ENCODE assay signal across 8 mouse cellular contexts in genomic region chr7:6358937-6359590, GRCm38 (mm10). TPM values are rescaled to one million over a fixed set of nuclear protein-coding genes. Genes with fewer than 3 reads are reported as not detected.
DNase-seq lines count a peak whose midpoint lies in the region; ATAC-seq and TF ChIP-seq lines count a peak whose summit lies in the region.

No protein-coding gene starts in this region.

- no peak overlapping the region for H3K4me3 ChIP-seq in forebrain, embryonic 16.5 days (replicated peaks; ENCODE audit: low read length)
- no peak overlapping the region for H3K4me3 ChIP-seq in forebrain, embryonic 12.5 days (replicated peaks)
- no peak overlapping the region for H3K4me3 ChIP-seq in lung, postnatal 0 days (ENCODE audit: low read depth, low read length)

- H3K9ac ChIP-seq in forebrain, embryonic 16.5 days (replicated peaks; ENCODE audit: low read depth, low read length), result no peak overlapping the region
- H3K9ac ChIP-seq in forebrain, embryonic 12.5 days, result no peak overlapping the region
- H3K9ac ChIP-seq in lung, postnatal 0 days (replicated peaks; ENCODE audit: low read depth), result no peak overlapping the region

- TF ChIP-seq CTCF in lung, postnatal 0 days (IDR thresholded peaks at IDR 0.05), result peak; percentile 77

- peak; percentile 13 for DNase-seq in ovary, postnatal 14 days (ENCODE audit: low spot score)
- DNase-seq in ovary, adult 18-20 months (ENCODE audit: low spot score), result no peak
- peak; percentile 81 for DNase-seq in embryo, embryonic 10 days (ENCODE audit: low spot score)
- peak; percentile 85 for DNase-seq in lung, postnatal 0 days (ENCODE audit: low spot score)
- no peak for DNase-seq in urinary bladder, postnatal 4 days (ENCODE audit: low spot score in 2 of 2)
- DNase-seq in adrenal gland, adult 2 months, result no peak

- peaks cover 12% of the 10 kb centered on the region for H3K4me1 ChIP-seq in forebrain, embryonic 16.5 days (replicated peaks; ENCODE audit: control insufficient read depth, insufficient read depth, low read length)
- peaks cover 6% of the 10 kb centered on the region for H3K4me1 ChIP-seq in forebrain, embryonic 12.5 days
- peaks cover 7% of the 10 kb centered on the region; the same call in 1 of the 2 replicates for H3K4me1 ChIP-seq in lung, postnatal 0 days (ENCODE audit: insufficient read depth, low read depth, low read length)

- H3K9me3 ChIP-seq in forebrain, embryonic 16.5 days (ENCODE audit: control insufficient read depth, low read length), result no peaks in the 10 kb centered on the region
- no peaks in the 10 kb centered on the region for H3K9me3 ChIP-seq in forebrain, embryonic 12.5 days
- H3K9me3 ChIP-seq in lung, postnatal 0 days (ENCODE audit: low read length), result no peaks in the 10 kb centered on the region

- WGBS in forebrain, embryonic 16.5 days, result 51% methylated on average over 10 of the region's 10 CpGs
- 54% methylated on average over 10 of the region's 10 CpGs for WGBS in forebrain, embryonic 12.5 days
- 48% methylated on average over 10 of the region's 10 CpGs for WGBS in lung, postnatal 0 days

- no peaks in the 10 kb centered on the region for H3K27me3 ChIP-seq in forebrain, embryonic 16.5 days (replicated peaks; ENCODE audit: control insufficient read depth, insufficient read depth, low read length)
- H3K27me3 ChIP-seq in forebrain, embryonic 12.5 days, result no peaks in the 10 kb centered on the region
- no peaks in the 10 kb centered on the region for H3K27me3 ChIP-seq in lung, postnatal 0 days (replicated peaks; ENCODE audit: insufficient read depth, low read length)

- ATAC-seq in forebrain, embryonic 16.5 days, result no peak
- ATAC-seq in forebrain, embryonic 12.5 days (ENCODE audit: low FRiP score), result no peak
- ATAC-seq in lung, postnatal 0 days, result no peak

- no peaks in the 10 kb centered on the region; the same call in 1 of the 2 replicates for H3K36me3 ChIP-seq in forebrain, embryonic 16.5 days (ENCODE audit: control insufficient read depth, insufficient read depth)
- H3K36me3 ChIP-seq in forebrain, embryonic 12.5 days (replicated peaks), result peaks cover 1% of the 10 kb centered on the region; the same call in 1 of the 2 replicates
- H3K36me3 ChIP-seq in lung, postnatal 0 days (ENCODE audit: insufficient read depth, low read length), result no peaks in the 10 kb centered on the region

- H3K27ac ChIP-seq in forebrain, embryonic 16.5 days (ENCODE audit: low read length), result peak overlapping the region; percentile 5; the same call in 1 of the 2 replicates
- no peak overlapping the region for H3K27ac ChIP-seq in forebrain, embryonic 12.5 days
- H3K27ac ChIP-seq in lung, postnatal 0 days (ENCODE audit: low read length), result no peak overlapping the region

- no peak for TF ChIP-seq EP300 in lung, postnatal 0 days (IDR thresholded peaks at IDR 0.05)

- H3K4me2 ChIP-seq in forebrain, embryonic 16.5 days (ENCODE audit: low read length), result no peak overlapping the region
- H3K4me2 ChIP-seq in forebrain, embryonic 12.5 days, result no peak overlapping the region
- no peak overlapping the region for H3K4me2 ChIP-seq in lung, postnatal 0 days (replicated peaks; ENCODE audit: low read depth, low read length)

RNA-seq across cellular contexts. Expression of gene Zfp78, which starts 4.0 kb away (rescaled TPM):
- 5.8 and 6.8 TPM in 2 replicates for polyA plus RNA-seq in forebrain, embryonic 16.5 days (2015; fragmentation: Nextera tagmentation; extraction: Ambion mirVana)
- polyA plus RNA-seq in forebrain, embryonic 12.5 days (2016; fragmentation: Nextera tagmentation; extraction: Ambion mirVana), result 2.8 TPM in 2 replicates
- 1.6 and 2.5 TPM in 2 replicates for polyA plus RNA-seq in lung, postnatal 0 days (2015; fragmentation: Nextera tagmentation; extraction: Ambion mirVana)
- total RNA-seq in adrenal gland, adult 2 months (2021), result 1 to 10 TPM; 1.9 to 3.0 TPM
- 0.02 and 0.20 TPM in 2 replicates for polyA plus RNA-seq in adrenal gland, adult 2 months (2012; rRNA removed)

RNA-seq across cellular contexts. Expression of gene Gm3854, which starts 15.5 kb away (rescaled TPM):
- polyA plus RNA-seq in forebrain, embryonic 16.5 days (2015; fragmentation: Nextera tagmentation; extraction: Ambion mirVana), result 5.2 and 5.8 TPM in 2 replicates
- 3.8 and 4.1 TPM in 2 replicates for polyA plus RNA-seq in forebrain, embryonic 12.5 days (2016; fragmentation: Nextera tagmentation; extraction: Ambion mirVana)
- polyA plus RNA-seq in lung, postnatal 0 days (2015; fragmentation: Nextera tagmentation; extraction: Ambion mirVana), result 0.18 and 0.21 TPM in 2 replicates
- total RNA-seq in adrenal gland, adult 2 months (2021), result 1 to 10 TPM in 1 of 2 experiments, under 1 TPM in 1; 0.58 to 1.0 TPM
- polyA plus RNA-seq in adrenal gland, adult 2 months (2012; rRNA removed), result 0.06 TPM in 1 of 2 replicates, not detected in the other

RNA-seq across cellular contexts. Expression of gene Zfp28, which starts 24.0 kb away (rescaled TPM):
- 21.3 and 23.8 TPM in 2 replicates for polyA plus RNA-seq in forebrain, embryonic 16.5 days (2015; fragmentation: Nextera tagmentation; extraction: Ambion mirVana)
- 15.2 and 15.8 TPM in 2 replicates for polyA plus RNA-seq in forebrain, embryonic 12.5 days (2016; fragmentation: Nextera tagmentation; extraction: Ambion mirVana)
- polyA plus RNA-seq in lung, postnatal 0 days (2015; fragmentation: Nextera tagmentation; extraction: Ambion mirVana), result 5.0 and 5.3 TPM in 2 replicates
- 1 to 10 TPM; 1.4 to 2.5 TPM for total RNA-seq in adrenal gland, adult 2 months (2021)
- 1.1 and 1.3 TPM in 2 replicates for polyA plus RNA-seq in adrenal gland, adult 2 months (2012; rRNA removed)

RNA-seq across cellular contexts. Expression of gene Zfp583, which starts 28.0 kb away (rescaled TPM):
- 14.5 and 15.8 TPM in 2 replicates for polyA plus RNA-seq in forebrain, embryonic 16.5 days (2015; fragmentation: Nextera tagmentation; extraction: Ambion mirVana)
- 7.2 and 7.5 TPM in 2 replicates for polyA plus RNA-seq in forebrain, embryonic 12.5 days (2016; fragmentation: Nextera tagmentation; extraction: Ambion mirVana)
- 2.8 and 4.0 TPM in 2 replicates for polyA plus RNA-seq in lung, postnatal 0 days (2015; fragmentation: Nextera tagmentation; extraction: Ambion mirVana)
- total RNA-seq in adrenal gland, adult 2 months (2021), result 1 to 10 TPM; 2.5 to 3.5 TPM
- polyA plus RNA-seq in adrenal gland, adult 2 months (2012; rRNA removed), result 0.52 and 1.5 TPM in 2 replicates

RNA-seq across cellular contexts. Expression of gene Smim17, which starts 39.5 kb away (rescaled TPM):
- polyA plus RNA-seq in forebrain, embryonic 16.5 days (2015; fragmentation: Nextera tagmentation; extraction: Ambion mirVana), result 3.7 and 6.0 TPM in 2 replicates
- 0.82 and 1.6 TPM in 2 replicates for polyA plus RNA-seq in forebrain, embryonic 12.5 days (2016; fragmentation: Nextera tagmentation; extraction: Ambion mirVana)
- not detected in 2 replicates for polyA plus RNA-seq in lung, postnatal 0 days (2015; fragmentation: Nextera tagmentation; extraction: Ambion mirVana)
- total RNA-seq in adrenal gland, adult 2 months (2021), result under 1 TPM; 0.37 to 0.97 TPM
- 0.03 TPM in 2 replicates for polyA plus RNA-seq in adrenal gland, adult 2 months (2012; rRNA removed)

Comparison
In these comparisons a context has a peak if more than half of its experiments do, and no peak if none do; other contexts are left out.
1. DNase-seq: peak in ovary, postnatal 14 days (single experiment), embryo, embryonic 10 days (single experiment) and lung, postnatal 0 days (single experiment); none in ovary, adult 18-20 months (single experiment), urinary bladder, postnatal 4 days (0 of 2) and adrenal gland, adult 2 months (single experiment).